Mouse (Mus musculus): ENCODE data around the gene Hcst. TPM values are rescaled to one million over a fixed set of nuclear protein-coding genes. Genes with fewer than 3 reads are reported as not detected.

Hcst gene
- polyA plus RNA-seq, 1 experiment from 2014 or later: 1.1 TPM

- whole genome bisulfite sequencing: 50% methylated on average over 4 of the region's 4 CpGs
- Histone ChIP-seq H3K9ac (no peak overlapping the region), H3K4me1 (replicated peaks) (no peaks in the 10 kb centered on the region), H3K36me3 (no peaks in the 10 kb centered on the region), H3K27me3 (replicated peaks) (peaks cover 4% of the 10 kb centered on the region; the same call in 1 of the 2 replicates), H3K9me3 (replicated peaks) (no peaks in the 10 kb centered on the region), H3K4me2 (no peak overlapping the region), H3K27ac (ENCODE audit: poor library complexity, severe bottlenecking) (no peak overlapping the region), H3K4me3 (no peak overlapping the region)
- ATAC-seq (ENCODE audit: insufficient number of reproducible peaks, low FRiP score): no peak
Observed at GRCm38 (mm10) chr7:30412735-30413147, 6.9 kb downstream of the Hcst start.

- peaks cover 4% of the 10 kb centered on the region; the same call in 1 of the 2 replicates for H3K27me3 ChIP-seq (replicated peaks)
- no peaks in the 10 kb centered on the region for H3K36me3 ChIP-seq
- ATAC-seq (ENCODE audit: insufficient number of reproducible peaks, low FRiP score): no peak
Observed at GRCm38 (mm10) chr7:30411023-30411422, 8.6 kb downstream of the Hcst start.

DNA sequence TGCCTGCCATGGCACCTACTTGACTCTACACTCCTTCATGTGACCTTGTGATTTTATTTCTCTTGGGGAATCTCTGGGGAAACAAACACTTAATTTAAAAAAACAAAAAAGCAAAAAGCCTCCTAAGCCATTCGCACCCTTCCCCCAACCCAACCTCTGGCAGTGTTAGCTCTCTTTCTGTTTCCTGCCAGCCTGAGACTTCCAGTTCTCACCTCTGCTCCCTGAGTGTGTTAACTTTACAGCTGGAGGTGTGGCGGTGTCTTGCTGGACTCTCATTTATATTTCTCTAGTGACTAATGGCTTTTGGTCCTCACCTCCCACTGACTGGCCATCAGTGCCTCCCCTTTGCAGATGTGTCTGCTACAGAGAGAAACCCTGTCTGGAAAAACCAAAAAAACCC, 9.9 kb downstream of the Hcst start:
- Histone ChIP-seq H3K9me3 (replicated peaks) (no peaks in the 10 kb centered on the region), H3K36me3 (no peaks in the 10 kb centered on the region), H3K4me2 (no peak overlapping the region), H3K27ac (ENCODE audit: poor library complexity, severe bottlenecking) (no peak overlapping the region), H3K9ac (no peak overlapping the region), H3K27me3 (replicated peaks) (peaks cover 4% of the 10 kb centered on the region; the same call in 1 of the 2 replicates), H3K4me3 (no peak overlapping the region), H3K4me1 (replicated peaks) (no peaks in the 10 kb centered on the region)
- ATAC-seq (ENCODE audit: insufficient number of reproducible peaks, low FRiP score): no peak
- 58% methylated on average over 2 of the region's 2 CpGs for WGBS

More at GRCm38 (mm10) chr7:30411023-30411422, 8.6 kb downstream of the Hcst start:
- no peak overlapping the region for H3K4me3 ChIP-seq
- WGBS: 65% methylated on average over 3 of the region's 3 CpGs
- H3K4me1 ChIP-seq (replicated peaks): no peaks in the 10 kb centered on the region
- no peak overlapping the region for H3K27ac ChIP-seq (ENCODE audit: poor library complexity, severe bottlenecking)
- H3K4me2 ChIP-seq: no peak overlapping the region
- no peaks in the 10 kb centered on the region for H3K9me3 ChIP-seq (replicated peaks)
- no peak overlapping the region for H3K9ac ChIP-seq

DNA sequence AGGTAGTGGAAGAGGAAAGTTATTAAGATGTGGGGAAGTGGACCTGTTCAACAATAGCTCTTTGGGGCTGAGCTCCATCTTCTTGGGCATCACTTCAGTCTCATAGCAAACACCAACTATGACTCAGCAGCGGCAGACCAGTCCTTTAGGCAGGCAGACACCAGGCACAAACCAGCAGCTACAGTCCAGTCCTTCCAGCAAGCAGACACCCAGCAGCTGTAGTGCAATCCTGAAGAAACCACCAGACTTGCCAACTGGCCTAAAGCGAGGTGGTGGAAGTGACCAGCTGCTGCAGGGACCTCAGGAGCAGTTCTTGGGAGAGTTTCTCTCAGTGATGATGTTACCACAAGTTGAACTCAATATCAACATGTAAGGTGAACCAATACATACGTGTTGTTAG, 11.0 kb downstream of the Hcst start:
- ATAC-seq (ENCODE audit: insufficient number of reproducible peaks, low FRiP score): no peak
- H3K4me2 ChIP-seq: no peak overlapping the region
- H3K27ac ChIP-seq (ENCODE audit: poor library complexity, severe bottlenecking): no peak overlapping the region
- no peaks in the 10 kb centered on the region for H3K36me3 ChIP-seq
- no peak overlapping the region for H3K9ac ChIP-seq
- no peaks in the 10 kb centered on the region for H3K4me1 ChIP-seq (replicated peaks)
- H3K27me3 ChIP-seq (replicated peaks): peaks cover 4% of the 10 kb centered on the region; the same call in 1 of the 2 replicates
- WGBS: 81% methylated on average over 3 of the region's 3 CpGs
- no peak overlapping the region for H3K4me3 ChIP-seq
- no peaks in the 10 kb centered on the region for H3K9me3 ChIP-seq (replicated peaks)

- Histone ChIP-seq H3K4me2 (no peak overlapping the region), H3K9ac (no peak overlapping the region), H3K9me3 (replicated peaks) (no peaks in the 10 kb centered on the region), H3K27me3 (replicated peaks) (no peaks in the 10 kb centered on the region), H3K36me3 (no peaks in the 10 kb centered on the region), H3K4me3 (no peak overlapping the region), H3K27ac (ENCODE audit: poor library complexity, severe bottlenecking) (no peak overlapping the region), H3K4me1 (replicated peaks) (no peaks in the 10 kb centered on the region)
- WGBS: 59% methylated on average over 4 of the region's 4 CpGs
- no peak for ATAC-seq (ENCODE audit: insufficient number of reproducible peaks, low FRiP score)
Observed at GRCm38 (mm10) chr7:30402343-30402742, 17.3 kb downstream of the Hcst start.

DNA sequence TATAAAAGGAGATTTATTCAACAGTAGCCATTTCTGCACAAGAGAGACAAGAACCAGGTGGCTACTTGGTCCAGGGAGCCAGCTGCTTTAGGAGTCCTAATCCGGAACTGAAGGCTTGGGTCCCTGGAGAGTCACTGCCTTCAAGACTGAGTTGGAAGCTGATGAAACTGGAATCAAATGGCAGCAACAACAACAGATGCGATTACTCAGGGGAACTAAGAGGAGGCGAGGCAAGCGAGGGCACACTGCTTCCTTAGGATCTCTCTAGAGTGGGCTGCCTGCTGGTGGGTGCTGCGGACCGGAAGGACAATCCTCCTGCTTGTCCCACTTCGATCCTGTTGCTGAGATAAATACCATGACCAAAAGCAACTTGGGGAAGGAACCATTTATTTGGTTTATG, 20.0 kb downstream of the Hcst start:
- ATAC-seq (ENCODE audit: insufficient number of reproducible peaks, low FRiP score): no peak
- no peaks in the 10 kb centered on the region for H3K27me3 ChIP-seq (replicated peaks)
- H3K9me3 ChIP-seq (replicated peaks): no peaks in the 10 kb centered on the region
- no peaks in the 10 kb centered on the region for H3K36me3 ChIP-seq
- no peak overlapping the region for H3K4me2 ChIP-seq
- no peak overlapping the region for H3K4me3 ChIP-seq
- no peak overlapping the region for H3K27ac ChIP-seq (ENCODE audit: poor library complexity, severe bottlenecking)
- H3K4me1 ChIP-seq (replicated peaks): no peaks in the 10 kb centered on the region
- 52% methylated on average over 7 of the region's 7 CpGs for WGBS
- no peak overlapping the region for H3K9ac ChIP-seq

DNA sequence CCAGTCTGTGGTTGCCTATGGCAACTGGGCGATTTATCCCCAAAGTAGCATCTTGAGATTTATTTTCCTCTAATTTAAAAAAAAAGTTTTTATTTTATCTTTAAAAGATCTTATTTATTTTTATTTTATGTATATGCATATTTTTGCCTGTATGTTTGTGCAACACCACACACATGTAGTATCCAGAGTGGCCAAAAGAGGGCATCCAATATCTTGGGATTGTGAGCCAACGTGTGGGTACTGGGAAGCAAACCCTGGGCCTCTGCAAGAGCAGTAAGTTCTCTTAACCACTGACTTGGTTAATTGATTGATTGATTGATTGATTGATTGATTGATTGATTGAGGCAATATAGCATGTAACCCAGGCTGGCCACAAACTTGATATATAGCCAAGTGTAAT, 24.8 kb downstream of the Hcst start:
- H3K36me3 ChIP-seq: no peaks in the 10 kb centered on the region
- ATAC-seq (ENCODE audit: insufficient number of reproducible peaks, low FRiP score): no peak
- H3K27ac ChIP-seq (ENCODE audit: poor library complexity, severe bottlenecking): peak overlapping the region; percentile 58
- 42% methylated on average over 2 of the region's 2 CpGs for WGBS
- H3K9me3 ChIP-seq (replicated peaks): no peaks in the 10 kb centered on the region
- H3K4me2 ChIP-seq: 0 out of 2 replicates have a peak overlapping the region, but pooled peaks have one; percentile 4
- H3K9ac ChIP-seq: no peak overlapping the region
- H3K4me1 ChIP-seq (replicated peaks): no peaks in the 10 kb centered on the region
- no peaks in the 10 kb centered on the region for H3K27me3 ChIP-seq (replicated peaks)
- no peak overlapping the region for H3K4me3 ChIP-seq

GRCm38 (mm10) chr7:30394379-30394778, 25.3 kb downstream of the Hcst start:
- Histone ChIP-seq H3K36me3 (no peaks in the 10 kb centered on the region), H3K27me3 (replicated peaks) (no peaks in the 10 kb centered on the region), H3K27ac (ENCODE audit: poor library complexity, severe bottlenecking) (peak overlapping the region; percentile 58), H3K4me1 (replicated peaks) (no peaks in the 10 kb centered on the region), H3K9ac (no peak overlapping the region), H3K9me3 (replicated peaks) (no peaks in the 10 kb centered on the region), H3K4me2 (peak overlapping the region; percentile 4; the same call in 1 of the 2 replicates), H3K4me3 (no peak overlapping the region)
- 39% methylated on average over 11 of the region's 11 CpGs for WGBS
- peak; percentile 84 for ATAC-seq (ENCODE audit: insufficient number of reproducible peaks, low FRiP score)

DNA sequence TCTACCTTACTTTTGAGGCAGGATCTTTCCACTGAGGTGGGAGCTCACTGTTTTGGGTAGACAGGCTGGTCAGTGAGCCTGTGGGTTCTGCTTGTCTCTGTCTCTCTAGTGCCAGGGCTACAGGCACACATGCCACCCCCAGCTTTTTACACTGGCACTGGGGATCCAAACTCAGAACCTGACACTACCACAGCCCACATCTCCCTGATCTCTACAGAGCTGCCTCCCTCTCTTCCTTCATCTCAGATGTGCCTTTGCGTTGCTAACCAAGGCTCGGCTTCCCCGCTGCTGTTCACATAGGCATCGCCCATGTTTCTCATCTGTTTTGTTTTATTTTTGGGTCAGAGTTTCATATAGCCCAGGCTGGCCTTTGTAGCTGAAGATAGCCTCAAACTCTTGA, 26.0 kb downstream of the Hcst start:
- Histone ChIP-seq H3K4me1 (replicated peaks) (no peaks in the 10 kb centered on the region), H3K4me2 (no peak overlapping the region), H3K27me3 (replicated peaks) (no peaks in the 10 kb centered on the region), H3K27ac (ENCODE audit: poor library complexity, severe bottlenecking) (no peak overlapping the region; the same call in 1 of the 2 replicates), H3K4me3 (no peak overlapping the region), H3K36me3 (no peaks in the 10 kb centered on the region), H3K9ac (no peak overlapping the region), H3K9me3 (replicated peaks) (no peaks in the 10 kb centered on the region)
- 88% methylated on average over 4 of the region's 4 CpGs for WGBS
- ATAC-seq (ENCODE audit: insufficient number of reproducible peaks, low FRiP score): no peak

DNA sequence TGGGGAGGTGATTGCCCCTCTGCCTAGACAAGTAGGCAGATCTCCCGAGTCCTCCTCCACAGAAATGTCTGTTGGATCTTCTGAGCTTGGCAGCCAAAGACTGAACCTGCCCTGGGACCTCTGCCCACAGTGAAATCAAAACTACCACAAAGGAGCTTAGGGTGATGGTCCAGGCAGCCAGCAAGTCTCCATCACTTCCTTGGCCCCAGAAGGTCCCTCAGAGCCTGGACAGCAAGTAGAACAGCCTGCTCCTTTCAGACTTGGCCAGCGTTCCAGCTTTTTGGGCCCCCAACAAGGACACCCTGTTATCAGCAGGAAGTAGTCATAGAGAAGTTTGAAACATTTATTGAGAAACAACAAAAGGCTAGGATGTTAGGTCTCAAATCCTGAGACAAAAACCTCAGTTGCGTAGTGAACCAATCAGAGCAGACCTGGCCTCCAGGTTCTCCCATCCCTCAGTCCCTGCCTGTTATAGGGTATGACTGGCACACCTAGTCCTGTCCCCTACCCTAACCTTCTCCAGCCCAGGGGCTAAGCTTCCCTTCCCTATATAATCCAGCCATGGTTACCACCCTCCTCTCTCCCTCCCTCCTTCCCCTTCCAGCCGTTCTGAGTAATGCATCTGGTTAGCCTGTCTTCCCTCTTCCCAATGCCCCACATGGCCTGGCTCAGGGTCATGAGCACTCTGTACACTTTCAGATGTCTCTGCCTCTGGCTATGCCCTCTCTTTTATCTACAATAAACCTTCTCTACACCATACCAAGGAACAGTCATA, 26.7 kb downstream of the Hcst start:
- Histone ChIP-seq H3K27me3 (replicated peaks) (no peaks in the 10 kb centered on the region), H3K27ac (ENCODE audit: poor library complexity, severe bottlenecking) (no peak overlapping the region), H3K4me1 (replicated peaks) (no peaks in the 10 kb centered on the region), H3K36me3 (no peaks in the 10 kb centered on the region), H3K9me3 (replicated peaks) (no peaks in the 10 kb centered on the region), H3K4me2 (no peak overlapping the region), H3K9ac (no peak overlapping the region), H3K4me3 (no peak overlapping the region)
- ATAC-seq (ENCODE audit: insufficient number of reproducible peaks, low FRiP score): no peak
- WGBS: 65% methylated on average over 4 of the region's 4 CpGs

DNA sequence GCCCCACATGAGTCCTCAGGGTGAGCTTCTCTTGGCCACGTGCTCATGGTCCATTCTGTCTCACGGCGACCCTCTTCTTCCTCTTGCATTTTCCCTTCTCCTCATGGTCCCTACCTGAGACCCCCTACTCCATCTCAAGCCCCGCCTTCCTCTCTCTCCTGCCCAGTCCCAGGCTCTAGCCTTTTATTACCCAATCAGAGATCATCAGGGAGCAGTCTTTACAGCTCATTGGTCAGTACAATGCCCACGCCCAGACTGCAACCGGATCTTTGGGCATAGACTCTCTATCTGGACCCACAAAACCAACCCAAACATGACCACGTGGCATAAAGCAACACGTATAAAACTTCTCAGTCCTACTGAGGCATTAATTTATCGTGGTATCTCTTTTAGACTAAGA, 35.5 kb downstream of the Hcst start:
- WGBS: 72% methylated on average over 9 of the region's 9 CpGs
- Histone ChIP-seq H3K9me3 (replicated peaks) (0 out of 2 replicates have a peak, but pooled peaks cover 2% of the 10 kb centered on the region), H3K4me2 (no peak overlapping the region)

More for the DNA sequence above, 35.5 kb downstream of the Hcst start:
- Histone ChIP-seq H3K36me3 (no peaks in the 10 kb centered on the region), H3K9ac (no peak overlapping the region), H3K4me1 (replicated peaks) (no peaks in the 10 kb centered on the region), H3K27ac (ENCODE audit: poor library complexity, severe bottlenecking) (no peak overlapping the region), H3K27me3 (replicated peaks) (no peaks in the 10 kb centered on the region), H3K4me3 (no peak overlapping the region)
- ATAC-seq (ENCODE audit: insufficient number of reproducible peaks, low FRiP score): no peak
